Mouse (Mus musculus) kidney, adult 2 months (tissue): ENCODE results near the gene Asb1.

Experiments used
- CTCF ChIP-seq: fragments of 200-500 bp; conservative IDR thresholded peaks from 2 replicates; pipeline ENCODE4 v1.5.1; 2011; ENCODE audit warnings: low read depth, mild to moderate bottlenecking, control low read depth, low read length, moderate library complexity, mixed read lengths; ENCODE audit not compliant: insufficient read depth, insufficient read length
- POLR2A ChIP-seq: fragments of 200-500 bp; IDR thresholded peaks from one replicate; pipeline ENCODE4 v1.6.1; 2011; ENCODE audit warnings: low read depth, low read length, control low read depth

GRCm38 (mm10) chr1:91557099-91557498, 16.8 kb downstream of the Asb1 start:
- TF ChIP-seq CTCF (no peak), POLR2A (no peak)
